Mouse (Mus musculus): ENCODE results near the gene Snx11. TPM values are rescaled to one million over a fixed set of nuclear protein-coding genes. Genes with fewer than 3 reads are reported as not detected.

Snx11 gene
- polyA plus RNA-seq (2015; fragmentation: Nextera tagmentation; extraction: Ambion mirVana) = 20.1 and 21.8 TPM in 2 replicates

DNA sequence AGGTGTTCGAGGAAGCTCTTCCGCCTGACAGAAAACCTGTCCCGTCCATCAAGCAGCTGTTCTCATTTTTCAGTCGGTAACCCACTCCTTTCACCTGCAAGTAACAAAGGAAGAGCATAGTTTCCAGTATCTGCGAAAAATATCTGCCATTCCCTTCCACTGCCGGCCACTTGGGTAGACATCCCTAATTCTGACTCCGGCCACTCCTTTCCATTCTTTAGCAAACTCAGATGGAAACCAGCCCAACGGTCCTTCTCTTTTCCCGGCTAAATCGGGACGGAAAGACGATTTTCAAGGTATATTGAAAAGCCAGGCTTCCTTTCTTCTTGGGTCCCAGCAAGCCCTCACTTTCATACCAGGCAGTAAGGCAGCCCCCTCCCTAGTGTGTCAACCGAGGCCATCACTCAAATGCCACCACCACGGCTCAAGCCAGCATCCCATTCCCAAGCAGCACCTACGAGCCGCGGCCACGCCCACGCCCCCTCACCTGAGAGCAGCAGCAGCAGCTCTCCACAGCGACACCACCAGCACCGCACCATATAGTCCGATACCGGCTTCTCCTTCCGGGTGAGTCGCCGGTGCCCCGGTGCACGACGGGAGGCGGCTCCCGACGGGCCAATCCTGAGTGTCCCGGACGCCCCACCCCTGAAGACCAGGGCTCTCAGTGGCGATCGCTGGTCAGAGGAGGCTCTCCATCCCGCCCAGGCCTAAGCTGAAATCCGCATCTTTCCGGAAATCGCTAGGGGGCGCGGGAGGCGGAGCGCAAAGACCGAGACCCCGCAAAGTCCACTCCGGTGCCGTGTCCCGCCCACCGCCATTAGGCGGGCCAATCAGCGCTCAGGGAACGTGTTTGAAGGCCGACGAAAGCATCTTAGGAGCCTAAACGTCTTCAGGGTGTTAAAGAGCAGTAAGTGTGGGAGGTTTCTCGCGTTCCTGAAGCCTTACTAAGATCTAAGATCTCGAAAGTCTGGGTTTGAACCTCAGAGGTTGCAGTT is at the start of gene Snx11:
Gene Snx11 (minus strand): TSS at position 592 of the 995 bp plus-strand sequence.
- Histone ChIP-seq H3K27ac (ENCODE audit: low read length) (peak within 1 kb of the TSS; percentile 78), H3K4me1 (ENCODE audit: insufficient read depth, low read length) (peaks cover 13% of the 10 kb centered on the region), H3K36me3 (ENCODE audit: insufficient read depth, low read length) (peaks cover 6% of the 10 kb centered on the region), H3K9me3 (ENCODE audit: low read length) (no peaks in the 10 kb centered on the region), H3K27me3 (ENCODE audit: insufficient read depth, low read length) (no peaks in the 10 kb centered on the region), H3K4me3 (ENCODE audit: low read length) (peak within 1 kb of the TSS; percentile 82), H3K9ac (replicated peaks; ENCODE audit: low read length) (peak within 1 kb of the TSS; percentile 72), H3K4me2 (replicated peaks; ENCODE audit: low read depth, low read length) (peak within 1 kb of the TSS; percentile 91)
- ATAC-seq (ENCODE audit: low FRiP score, low TSS enrichment) = peak; percentile 100
- WGBS = under 1% methylated on average over 59 of the region's 59 CpGs

- peak overlapping the region; percentile 20 for H3K27ac ChIP-seq (ENCODE audit: low read length)
- ATAC-seq (ENCODE audit: low FRiP score, low TSS enrichment) = no peak
- peak overlapping the region; percentile 94 for H3K4me2 ChIP-seq (replicated peaks; ENCODE audit: low read depth, low read length)
- H3K9ac ChIP-seq (replicated peaks; ENCODE audit: low read length) = peak overlapping the region; percentile 53
- H3K27me3 ChIP-seq (ENCODE audit: insufficient read depth, low read length) = no peaks in the 10 kb centered on the region
- H3K36me3 ChIP-seq (ENCODE audit: insufficient read depth, low read length) = peaks cover 23% of the 10 kb centered on the region
- no peaks in the 10 kb centered on the region for H3K9me3 ChIP-seq (ENCODE audit: low read length)
- peak overlapping the region; percentile 31 for H3K4me3 ChIP-seq (ENCODE audit: low read length)
- H3K4me1 ChIP-seq (ENCODE audit: insufficient read depth, low read length) = peaks cover 72% of the 10 kb centered on the region
- 63% methylated on average over 2 of the region's 2 CpGs for WGBS
These were observed 49.1 kb upstream of the Snx11 start for GRCm38 (mm10) chr11:96826481-96826880.

- H3K4me2 ChIP-seq (replicated peaks; ENCODE audit: low read depth, low read length) = peak overlapping the region; percentile 94
- H3K4me3 ChIP-seq (ENCODE audit: low read length) = peak overlapping the region; percentile 57
- H3K27me3 ChIP-seq (ENCODE audit: insufficient read depth, low read length) = no peaks in the 10 kb centered on the region
- H3K9me3 ChIP-seq (ENCODE audit: low read length) = no peaks in the 10 kb centered on the region
- peaks cover 62% of the 10 kb centered on the region for H3K4me1 ChIP-seq (ENCODE audit: insufficient read depth, low read length)
- WGBS = 23% methylated on average over 7 of the region's 7 CpGs
- peaks cover 38% of the 10 kb centered on the region for H3K36me3 ChIP-seq (ENCODE audit: insufficient read depth, low read length)
- H3K27ac ChIP-seq (ENCODE audit: low read length) = peak overlapping the region; percentile 89
- peak overlapping the region; percentile 53; the same call in 1 of the 2 replicates for H3K9ac ChIP-seq (replicated peaks; ENCODE audit: low read length)
- no peak for ATAC-seq (ENCODE audit: low FRiP score, low TSS enrichment)
These were observed 47.6 kb upstream of the Snx11 start for GRCm38 (mm10) chr11:96824783-96825495.

DNA sequence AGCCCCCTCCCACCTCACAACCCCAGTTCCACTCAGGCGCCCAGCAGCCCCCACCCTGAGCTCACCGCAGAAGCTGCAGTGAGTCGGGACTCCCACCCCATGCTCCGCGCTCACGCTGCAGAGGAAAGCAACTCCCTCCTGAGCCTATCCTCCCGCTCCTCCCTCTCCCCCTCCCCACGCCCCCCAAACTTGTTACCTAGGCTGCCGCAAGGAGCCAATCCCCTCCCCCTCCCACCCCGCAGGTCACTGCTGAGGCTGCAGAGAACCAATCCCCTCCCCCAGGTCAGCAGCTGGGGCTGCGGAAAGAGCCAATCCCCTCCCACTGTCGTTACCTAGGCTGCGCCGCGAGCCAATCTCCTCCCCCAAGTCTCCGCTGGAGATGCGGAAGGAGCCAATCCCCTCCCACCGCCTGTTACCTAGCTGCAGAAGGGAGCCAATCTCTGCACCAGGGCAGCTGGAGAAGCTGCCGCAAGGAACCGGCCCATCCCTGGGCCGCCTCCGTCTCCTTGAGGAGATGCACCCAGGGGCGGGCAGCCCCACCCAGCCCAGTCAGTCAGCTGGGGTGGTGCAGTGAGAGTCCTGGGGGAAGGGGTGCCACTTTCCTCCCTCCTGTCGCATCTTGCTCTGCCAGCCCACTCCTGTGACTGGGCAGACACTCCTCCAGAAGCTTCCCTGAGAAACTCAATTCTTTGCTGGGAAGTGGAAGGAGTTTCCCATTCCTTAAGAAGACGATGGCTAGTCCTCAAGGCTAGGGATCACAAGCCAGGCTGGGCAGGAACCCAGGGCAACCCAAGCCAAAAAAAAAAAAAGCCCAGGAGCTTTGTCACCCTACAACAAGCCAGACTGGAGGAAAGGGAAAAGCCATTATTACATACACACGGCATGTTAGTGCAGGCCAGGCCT is 46.8 kb upstream of the Snx11 start:
- 1% methylated on average over 26 of the region's 26 CpGs for WGBS
- peak overlapping the region; percentile 94 for H3K4me2 ChIP-seq (replicated peaks; ENCODE audit: low read depth, low read length)
- no peaks in the 10 kb centered on the region for H3K27me3 ChIP-seq (ENCODE audit: insufficient read depth, low read length)
- H3K4me1 ChIP-seq (ENCODE audit: insufficient read depth, low read length) = peaks cover 62% of the 10 kb centered on the region
- peak overlapping the region; percentile 89 for H3K27ac ChIP-seq (ENCODE audit: low read length)
- no peaks in the 10 kb centered on the region for H3K9me3 ChIP-seq (ENCODE audit: low read length)
- peak overlapping the region; percentile 68 for H3K9ac ChIP-seq (replicated peaks; ENCODE audit: low read length)
- peak; percentile 84 for ATAC-seq (ENCODE audit: low FRiP score, low TSS enrichment)
- H3K36me3 ChIP-seq (ENCODE audit: insufficient read depth, low read length) = peaks cover 44% of the 10 kb centered on the region
- H3K4me3 ChIP-seq (ENCODE audit: low read length) = peak overlapping the region; percentile 57

GRCm38 (mm10) chr11:96823471-96823837 is 46.1 kb upstream of the Snx11 start:
- Histone ChIP-seq H3K9me3 (ENCODE audit: low read length) (no peaks in the 10 kb centered on the region), H3K4me3 (ENCODE audit: low read length) (peak overlapping the region; percentile 57), H3K4me1 (ENCODE audit: insufficient read depth, low read length) (peaks cover 58% of the 10 kb centered on the region), H3K4me2 (replicated peaks; ENCODE audit: low read depth, low read length) (peak overlapping the region; percentile 94), H3K36me3 (ENCODE audit: insufficient read depth, low read length) (peaks cover 51% of the 10 kb centered on the region), H3K27me3 (ENCODE audit: insufficient read depth, low read length) (no peaks in the 10 kb centered on the region), H3K27ac (ENCODE audit: low read length) (peak overlapping the region; percentile 81), H3K9ac (replicated peaks; ENCODE audit: low read length) (peak overlapping the region; percentile 68)
- no peak; the same call in none of the 2 replicates for ATAC-seq (ENCODE audit: low FRiP score, low TSS enrichment)
- WGBS = 5% methylated on average over 13 of the region's 13 CpGs

DNA sequence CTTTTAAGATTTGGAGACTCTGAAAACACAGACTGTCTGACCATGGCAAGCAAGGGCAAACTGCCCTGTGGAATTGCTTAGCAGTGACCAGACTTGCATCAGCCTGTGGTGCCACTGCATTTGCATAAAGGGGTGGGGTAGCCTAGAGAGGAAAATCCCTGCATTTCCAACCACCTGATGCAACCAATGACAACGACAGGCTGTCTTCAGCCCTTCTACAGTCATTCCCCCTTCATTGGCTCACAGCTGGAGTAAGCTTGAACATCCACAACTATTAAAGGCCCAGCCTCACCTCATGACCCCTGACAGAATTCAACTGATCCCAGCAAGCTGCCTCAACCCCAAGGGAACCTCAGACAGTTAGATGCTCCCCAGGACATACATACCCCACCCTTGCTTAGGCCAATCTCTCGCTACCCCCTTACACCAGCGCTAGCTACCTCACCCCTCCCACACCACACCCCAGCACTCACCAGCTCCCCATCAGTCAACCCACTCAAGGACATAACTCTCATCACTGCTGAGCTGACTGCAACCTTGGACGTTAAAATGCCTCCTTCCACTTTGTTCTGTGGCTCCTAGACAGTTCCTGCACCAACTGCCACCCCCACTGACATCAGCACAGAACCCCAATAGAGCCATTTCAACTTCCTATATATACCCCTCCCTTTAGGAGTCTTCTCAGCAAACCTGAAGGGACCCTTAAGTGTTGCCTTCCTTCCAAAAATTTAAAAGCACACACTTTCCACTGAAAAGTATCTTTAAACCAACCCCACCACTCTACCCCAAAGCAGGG is 45.5 kb upstream of the Snx11 start:
- ATAC-seq (ENCODE audit: low FRiP score, low TSS enrichment) = no peak
- Histone ChIP-seq H3K4me3 (ENCODE audit: low read length) (peak overlapping the region; percentile 57), H3K27me3 (ENCODE audit: insufficient read depth, low read length) (no peaks in the 10 kb centered on the region), H3K9ac (replicated peaks; ENCODE audit: low read length) (peak overlapping the region; percentile 68), H3K4me1 (ENCODE audit: insufficient read depth, low read length) (peaks cover 53% of the 10 kb centered on the region), H3K27ac (ENCODE audit: low read length) (no peak overlapping the region), H3K4me2 (replicated peaks; ENCODE audit: low read depth, low read length) (peak overlapping the region; percentile 94), H3K36me3 (ENCODE audit: insufficient read depth, low read length) (peaks cover 57% of the 10 kb centered on the region), H3K9me3 (ENCODE audit: low read length) (no peaks in the 10 kb centered on the region)
- WGBS = 36% methylated on average over 4 of the region's 4 CpGs

- H3K4me3 ChIP-seq (ENCODE audit: low read length) = no peak overlapping the region
- 97% methylated on average over 10 of the region's 10 CpGs for WGBS
- peaks cover 44% of the 10 kb centered on the region for H3K4me1 ChIP-seq (ENCODE audit: insufficient read depth, low read length)
- H3K27ac ChIP-seq (ENCODE audit: low read length) = no peak overlapping the region
- H3K27me3 ChIP-seq (ENCODE audit: insufficient read depth, low read length) = no peaks in the 10 kb centered on the region
- no peak overlapping the region for H3K4me2 ChIP-seq (replicated peaks; ENCODE audit: low read depth, low read length)
- ATAC-seq (ENCODE audit: low FRiP score, low TSS enrichment) = no peak
- no peak overlapping the region for H3K9ac ChIP-seq (replicated peaks; ENCODE audit: low read length)
- H3K36me3 ChIP-seq (ENCODE audit: insufficient read depth, low read length) = peaks cover 57% of the 10 kb centered on the region
- H3K9me3 ChIP-seq (ENCODE audit: low read length) = no peaks in the 10 kb centered on the region
These were observed 44.6 kb upstream of the Snx11 start for GRCm38 (mm10) chr11:96821956-96822355.

- Histone ChIP-seq H3K4me3 (ENCODE audit: low read length) (no peak overlapping the region), H3K9me3 (ENCODE audit: low read length) (no peaks in the 10 kb centered on the region), H3K27me3 (ENCODE audit: insufficient read depth, low read length) (no peaks in the 10 kb centered on the region), H3K4me1 (ENCODE audit: insufficient read depth, low read length) (peaks cover 8% of the 10 kb centered on the region), H3K9ac (replicated peaks; ENCODE audit: low read length) (no peak overlapping the region), H3K27ac (ENCODE audit: low read length) (no peak overlapping the region), H3K36me3 (ENCODE audit: insufficient read depth, low read length) (peaks cover 77% of the 10 kb centered on the region), H3K4me2 (replicated peaks; ENCODE audit: low read depth, low read length) (no peak overlapping the region)
- WGBS = 81% methylated on average over 8 of the region's 8 CpGs
- ATAC-seq (ENCODE audit: low FRiP score, low TSS enrichment) = no peak
These were observed 40.9 kb upstream of the Snx11 start for GRCm38 (mm10) chr11:96818128-96818710.
